Mouse (Mus musculus) spleen, adult 2 months (tissue): ENCODE data around the gene Etfa. TPM values are rescaled to one million over a fixed set of nuclear protein-coding genes. Genes with fewer than 3 reads are reported as not detected.
A peak's percentile ranks its signal among the peaks of the same experiment; 100 is the strongest.

Source experiments
- DNase-seq, 2 experiments: peaks; one replicate each; pipeline versions ENCODE4 v3.0.0 to v3.0.0-alpha.2; 2012 to 2021; ENCODE audit warnings: low spot score in 2 of 2, low read depth in 1 of 2
- H3K27ac ChIP-seq: fragments of 200-500 bp; 2 replicates; pipeline ENCODE4 v1.5.1; 2012; ENCODE audit warnings: low read length, inconsistent platforms; ENCODE audit not compliant: insufficient read depth
- H3K27me3 ChIP-seq: fragments of 200-500 bp; 2 replicates; pipeline ENCODE4 v1.6.1; 2012; ENCODE audit warnings: mild to moderate bottlenecking, moderate library complexity, low read length, inconsistent platforms; ENCODE audit not compliant: control insufficient read depth, insufficient read depth
- H3K36me3 ChIP-seq: fragments of 200-500 bp; 2 replicates; pipeline ENCODE4 v1.6.1; 2012; ENCODE audit warnings: mild to moderate bottlenecking, low read length, inconsistent platforms; ENCODE audit not compliant: control insufficient read depth, insufficient read depth
- H3K4me1 ChIP-seq: fragments of 200-500 bp; 2 replicates; pipeline ENCODE4 v1.6.1; 2011; ENCODE audit warnings: inconsistent platforms; ENCODE audit not compliant: control insufficient read depth, insufficient read depth, insufficient read length
- H3K4me3 ChIP-seq: fragments of 200-500 bp; 2 replicates; pipeline ENCODE4 v1.5.1; 2011; ENCODE audit warnings: mild to moderate bottlenecking, inconsistent platforms; ENCODE audit not compliant: insufficient read depth, insufficient read length; ENCODE audit errors: extremely low read depth
- CTCF ChIP-seq: fragments of 200-500 bp; IDR thresholded peaks from 2 replicates; pipeline ENCODE4 v1.5.1; 2011; ENCODE audit warnings: mild to moderate bottlenecking, inconsistent platforms; ENCODE audit not compliant: insufficient read depth, insufficient read length, insufficient replicate concordance; ENCODE audit errors: extremely low read depth
- POLR2A ChIP-seq: fragments of 200-500 bp; IDR thresholded peaks from 2 replicates; pipeline ENCODE4 v1.6.1; 2011; ENCODE audit warnings: low read depth, low read length, inconsistent platforms
- WGBS: fragments of 180-500 bp; shearing (Covaris S2); methylation state at CpG from one replicate; pipeline ENCODE4 v1.1.7; 2018; 5-methylcytosine and 5-hydroxymethylcytosine counted together
- polyA plus RNA-seq: library from polyadenylated mRNA; depleted of rRNA; stranded (reverse); fragments of >200 nt; gene quantifications from 2 replicates; pipeline ENCODE4 v1.2.3, GENCODE M21; 2012

The Etfa gene
- polyA plus RNA-seq, 1 experiment = 15.9 TPM

- TF ChIP-seq CTCF = no peak
- no peak for TF ChIP-seq POLR2A
- DNase-seq = no peak
- 5% methylated on average over 59 of the region's 59 CpGs for WGBS
- H3K4me3 ChIP-seq = peak overlapping the region; percentile 35; the same call in 1 of the 2 replicates
- H3K4me1 ChIP-seq = peaks cover 33% of the 10 kb centered on the region
- no peaks in the 10 kb centered on the region for H3K36me3 ChIP-seq
- no peak overlapping the region for H3K27ac ChIP-seq
- peaks cover 66% of the 10 kb centered on the region for H3K27me3 ChIP-seq
These were observed 29.8 kb upstream of the Etfa start for GRCm38 (mm10) chr9:55541681-55542365.

- WGBS = 1% methylated on average over 28 of the region's 28 CpGs
- no peak for TF ChIP-seq CTCF
- no peak for TF ChIP-seq POLR2A
- H3K27ac ChIP-seq = no peak overlapping the region
- peak in 1 of 2 experiments; percentile 38 for DNase-seq
- peak overlapping the region; percentile 51; the same call in 1 of the 2 replicates for H3K4me3 ChIP-seq
- H3K4me1 ChIP-seq = peaks cover 29% of the 10 kb centered on the region
- peaks cover 61% of the 10 kb centered on the region for H3K27me3 ChIP-seq
- no peaks in the 10 kb centered on the region for H3K36me3 ChIP-seq
These were observed 28.8 kb upstream of the Etfa start for GRCm38 (mm10) chr9:55540888-55541287.

GRCm38 (mm10) chr9:55540391-55540770 lies 28.3 kb upstream of the Etfa start:
- Histone ChIP-seq H3K36me3 (no peaks in the 10 kb centered on the region), H3K27me3 (peaks cover 56% of the 10 kb centered on the region), H3K4me1 (peaks cover 25% of the 10 kb centered on the region), H3K27ac (no peak overlapping the region), H3K4me3 (no peak overlapping the region)
- no peak for DNase-seq
- 7% methylated on average over 12 of the region's 12 CpGs for WGBS
- TF ChIP-seq CTCF = no peak
- TF ChIP-seq POLR2A = no peak

- peaks cover 23% of the 10 kb centered on the region for H3K4me1 ChIP-seq
- H3K4me3 ChIP-seq = no peak overlapping the region
- WGBS = 6% methylated on average over 31 of the region's 31 CpGs
- DNase-seq = no peak
- no peak for TF ChIP-seq CTCF
- no peak for TF ChIP-seq POLR2A
- no peak overlapping the region for H3K27ac ChIP-seq
- peaks cover 52% of the 10 kb centered on the region for H3K27me3 ChIP-seq
- no peaks in the 10 kb centered on the region for H3K36me3 ChIP-seq
These were observed 27.8 kb upstream of the Etfa start for GRCm38 (mm10) chr9:55539661-55540390.

- no peak for DNase-seq
- Histone ChIP-seq H3K36me3 (no peaks in the 10 kb centered on the region), H3K4me1 (peaks cover 18% of the 10 kb centered on the region), H3K27me3 (peaks cover 45% of the 10 kb centered on the region), H3K27ac (no peak overlapping the region), H3K4me3 (no peak overlapping the region)
- WGBS = 20% methylated on average over 1 of the region's 1 CpGs
- no peak for TF ChIP-seq CTCF
- TF ChIP-seq POLR2A = no peak
These were observed 27.0 kb upstream of the Etfa start for GRCm38 (mm10) chr9:55539006-55539405.

- 23% methylated on average over 4 of the region's 4 CpGs for WGBS
- TF ChIP-seq CTCF = no peak
- TF ChIP-seq POLR2A = no peak
- no peaks in the 10 kb centered on the region for H3K36me3 ChIP-seq
- no peak within 1 kb of the TSS for H3K27ac ChIP-seq
- no peak within 1 kb of the TSS for H3K4me3 ChIP-seq
- peaks cover 14% of the 10 kb centered on the region for H3K4me1 ChIP-seq
- peaks cover 39% of the 10 kb centered on the region for H3K27me3 ChIP-seq
- DNase-seq = no peak
These were observed 26.3 kb upstream of the Etfa start, which contains the start of gene Isl2 for GRCm38 (mm10) chr9:55538377-55538776. Gene Isl2, plus strand, starts transcription at chr9:55538672.

- H3K27me3 ChIP-seq = peaks cover 21% of the 10 kb centered on the region
- peak; percentile 30; the same call in 1 of the 2 replicates for TF ChIP-seq CTCF
- TF ChIP-seq POLR2A = no peak
- no peaks in the 10 kb centered on the region for H3K36me3 ChIP-seq
- no peak overlapping the region for H3K4me3 ChIP-seq
- H3K4me1 ChIP-seq = peaks cover 1% of the 10 kb centered on the region; the same call in 1 of the 2 replicates
- DNase-seq = peak in 1 of 2 experiments; percentile 37
- WGBS = 12% methylated on average over 3 of the region's 3 CpGs
- H3K27ac ChIP-seq = no peak overlapping the region
These were observed 23.9 kb upstream of the Etfa start for GRCm38 (mm10) chr9:55535907-55536306.
